Mouse (Mus musculus) testis, postnatal 14 days (tissue): ENCODE measurements around the gene C5ar1.
"Not testable (repeated sequence)": the region's sequence is repeated elsewhere in the genome, so short reads cannot be mapped to it uniquely, and the experiment has no call there.

Experiments used
- DNase-seq: peaks from one replicate; pipeline ENCODE4 v3.0.0; 2021; ENCODE audit warnings: low spot score

C5ar1 gene

GRCm38 (mm10) chr7:16259110-16259590 is at the start of gene C5ar1:
Gene C5ar1 (minus strand): TSS chr7:16259540.
- no peak for DNase-seq

- no peak for DNase-seq
Measured at GRCm38 (mm10) chr7:16308555-16309317, 49.4 kb upstream of the C5ar1 start.

GRCm38 (mm10) chr7:16308093-16308492 is 48.8 kb upstream of the C5ar1 start, which contains the start of gene Bbc3:
Gene Bbc3 (plus strand): TSS chr7:16308393.
- DNase-seq = not testable (repeated sequence)

GRCm38 (mm10) chr7:16307141-16307540 is 47.8 kb upstream of the C5ar1 start:
- not testable (repeated sequence) for DNase-seq

- DNase-seq = peak; percentile 86
Measured at GRCm38 (mm10) chr7:16299419-16300035, 40.2 kb upstream of the C5ar1 start.

GRCm38 (mm10) chr7:16298927-16299326 is 39.6 kb upstream of the C5ar1 start:
- DNase-seq = no peak

- DNase-seq = no peak
Measured at GRCm38 (mm10) chr7:16297616-16298015, 38.3 kb upstream of the C5ar1 start.

- peak; percentile 77 for DNase-seq
Measured at GRCm38 (mm10) chr7:16296766-16297390, 37.5 kb upstream of the C5ar1 start.

- no peak for DNase-seq
Measured at GRCm38 (mm10) chr7:16296146-16296545, 36.8 kb upstream of the C5ar1 start.

GRCm38 (mm10) chr7:16295321-16295900 is 36.1 kb upstream of the C5ar1 start:
- DNase-seq = peak; percentile 83

- peak; percentile 87 for DNase-seq
Measured at GRCm38 (mm10) chr7:16294837-16295236, 35.5 kb upstream of the C5ar1 start.

- DNase-seq = no peak
Measured at GRCm38 (mm10) chr7:16294346-16294745, 35.0 kb upstream of the C5ar1 start.

- no peak for DNase-seq
Measured at GRCm38 (mm10) chr7:16287791-16288190, 28.5 kb upstream of the C5ar1 start.

- no peak for DNase-seq
Measured at GRCm38 (mm10) chr7:16287016-16287415, 27.7 kb upstream of the C5ar1 start.

- DNase-seq = peak; percentile 100
Measured at GRCm38 (mm10) chr7:16286026-16286961, 27.0 kb upstream of the C5ar1 start, which contains the start of gene Ccdc9. Gene Ccdc9 (minus strand): TSS chr7:16286795.

GRCm38 (mm10) chr7:16285450-16286025 is 26.2 kb upstream of the C5ar1 start:
- DNase-seq = peak; percentile 79

GRCm38 (mm10) chr7:16284904-16285303 is 25.6 kb upstream of the C5ar1 start:
- no peak for DNase-seq

- DNase-seq = no peak
Measured at GRCm38 (mm10) chr7:16284001-16284400, 24.7 kb upstream of the C5ar1 start.

GRCm38 (mm10) chr7:16282334-16282733 is 23.0 kb upstream of the C5ar1 start:
- no peak for DNase-seq

- no peak for DNase-seq
Measured at GRCm38 (mm10) chr7:16280721-16281120, 21.4 kb upstream of the C5ar1 start.
